Mouse (Mus musculus) midbrain, embryonic 10.5 days (tissue): Measurements from ENCODE around the gene Ankrd6. TPM values are rescaled to one million over a fixed set of nuclear protein-coding genes. Genes with fewer than 3 reads are reported as not detected.

ENCODE experiments used
- DNase-seq: peaks from one replicate; pipeline ENCODE4 v3.0.0-alpha.2; 2017; ENCODE audit warnings: low spot score
- H3K27ac ChIP-seq: fragments of 300-500 bp; sonication (generic); replicated peaks from 2 replicates; pipeline ENCODE4 v1.5.1; 2016; ENCODE audit warnings: mild to moderate bottlenecking
- H3K27me3 ChIP-seq: fragments of 300-500 bp; sonication (generic); 2 replicates; pipeline ENCODE4 v1.6.1; 2016; ENCODE audit warnings: low read depth, mild to moderate bottlenecking; ENCODE audit not compliant: poor library complexity, severe bottlenecking
- H3K36me3 ChIP-seq: fragments of 300-500 bp; sonication (generic); 2 replicates; pipeline ENCODE4 v1.6.1; 2016; ENCODE audit warnings: mild to moderate bottlenecking, moderate library complexity
- H3K4me1 ChIP-seq: fragments of 300-500 bp; sonication (generic); 2 replicates; pipeline ENCODE4 v1.6.1; 2016
- H3K4me3 ChIP-seq: fragments of 300-500 bp; sonication (generic); 2 replicates; pipeline ENCODE4 v1.5.1; 2016; ENCODE audit warnings: mild to moderate bottlenecking, moderate library complexity
- H3K9me3 ChIP-seq: fragments of 300-500 bp; sonication (generic); replicated peaks from 2 replicates; pipeline ENCODE4 v1.6.1; 2016; ENCODE audit warnings: mild to moderate bottlenecking
- WGBS: fragments of 180-500 bp; shearing (Covaris S2); methylation state at CpG from one replicate; pipeline ENCODE4 v1.1.7; 2016; 5-methylcytosine and 5-hydroxymethylcytosine counted together
- polyA plus RNA-seq: library from polyadenylated mRNA; unstranded; fragments of >200 nt; fragmentation: Nextera tagmentation; extraction: Ambion mirVana; gene quantifications from 2 replicates; pipeline ENCODE4 v1.2.1, GENCODE M21; 2016

The Ankrd6 gene
- polyA plus RNA-seq, 1 experiment from 2014 or later: 23.7 TPM

GRCm38 (mm10) chr4:32826925-32827324 is 123.7 kb downstream of the Ankrd6 start:
- Histone ChIP-seq H3K9me3 (no peaks in the 10 kb centered on the region), H3K4me1 (no peaks in the 10 kb centered on the region), H3K27ac (no peak overlapping the region), H3K36me3 (peaks cover 25% of the 10 kb centered on the region), H3K27me3 (no peaks in the 10 kb centered on the region), H3K4me3 (no peak overlapping the region)
- no peak for DNase-seq
- 74% methylated on average over 7 of the region's 7 CpGs for whole genome bisulfite sequencing

- Histone ChIP-seq H3K27ac (no peak overlapping the region), H3K4me1 (no peaks in the 10 kb centered on the region), H3K4me3 (no peak overlapping the region), H3K36me3 (peaks cover 48% of the 10 kb centered on the region), H3K27me3 (no peaks in the 10 kb centered on the region), H3K9me3 (no peaks in the 10 kb centered on the region)
- no peak for DNase-seq
- WGBS: 58% methylated on average over 8 of the region's 8 CpGs
Observed at GRCm38 (mm10) chr4:32824254-32824653, 126.4 kb downstream of the Ankrd6 start.

GRCm38 (mm10) chr4:32820676-32821075 is 130.0 kb downstream of the Ankrd6 start:
- H3K27ac ChIP-seq: no peak overlapping the region
- H3K4me1 ChIP-seq: peaks cover 4% of the 10 kb centered on the region; the same call in 1 of the 2 replicates
- H3K9me3 ChIP-seq: no peaks in the 10 kb centered on the region
- 94% methylated on average over 3 of the region's 3 CpGs for WGBS
- no peak for DNase-seq
- no peak overlapping the region for H3K4me3 ChIP-seq
- H3K27me3 ChIP-seq: no peaks in the 10 kb centered on the region
- H3K36me3 ChIP-seq: peaks cover 82% of the 10 kb centered on the region

DNA sequence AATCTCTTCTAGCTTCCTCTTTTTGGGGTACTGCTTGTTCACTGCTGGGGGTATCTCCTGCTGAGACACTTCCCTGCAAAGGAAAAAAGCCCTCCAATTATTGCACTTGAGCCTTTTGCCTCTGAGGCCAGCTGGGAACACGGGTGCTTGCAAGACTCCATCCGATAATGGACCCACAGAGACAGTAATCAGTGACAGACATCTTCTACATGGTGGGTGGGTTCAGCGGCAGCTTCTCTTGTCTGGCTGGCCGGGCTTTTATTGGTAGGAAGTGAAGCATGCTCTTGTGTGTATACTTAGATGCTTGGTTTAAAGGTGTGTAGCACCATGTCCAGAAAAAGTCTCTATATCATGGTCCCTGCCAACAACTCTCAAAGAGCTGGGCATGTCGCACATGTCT is 133.2 kb downstream of the Ankrd6 start:
- Histone ChIP-seq H3K9me3 (no peaks in the 10 kb centered on the region), H3K27me3 (no peaks in the 10 kb centered on the region), H3K4me1 (peaks cover 4% of the 10 kb centered on the region; the same call in 1 of the 2 replicates), H3K4me3 (no peak overlapping the region), H3K27ac (no peak overlapping the region), H3K36me3 (peaks cover 91% of the 10 kb centered on the region)
- WGBS: 80% methylated on average over 5 of the region's 5 CpGs
- DNase-seq: no peak

DNA sequence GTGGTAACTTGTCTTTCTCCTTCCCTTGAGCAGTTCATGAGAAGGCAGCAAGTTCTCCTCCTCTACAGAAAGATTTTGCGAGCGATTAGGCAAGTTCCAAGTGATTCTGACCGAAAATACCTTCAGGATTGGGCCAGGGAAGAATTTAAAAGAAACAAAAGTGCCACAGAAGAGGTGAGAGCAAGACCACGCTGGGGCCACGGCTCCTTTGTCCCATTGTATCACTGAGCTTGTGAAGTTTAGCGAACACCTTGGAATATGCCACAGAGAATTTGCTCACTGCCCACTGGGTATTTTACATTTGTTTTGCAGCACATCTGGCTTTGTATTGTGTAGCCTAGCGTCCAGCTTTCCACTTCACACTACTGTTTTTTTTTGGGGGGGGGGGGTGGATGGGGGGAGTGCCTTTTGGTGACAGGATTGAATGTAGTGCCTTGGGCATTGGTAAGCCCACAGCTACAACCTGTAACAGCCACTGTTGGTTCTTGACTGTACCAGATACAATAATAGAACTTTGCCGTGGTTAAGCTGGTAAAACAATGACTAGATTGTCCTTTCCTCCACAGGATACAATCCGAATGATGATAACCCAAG is 150.0 kb downstream of the Ankrd6 start:
- H3K9me3 ChIP-seq: 0 out of 2 replicates have a peak, but pooled peaks cover 2% of the 10 kb centered on the region
- WGBS: 16% methylated on average over 9 of the region's 9 CpGs
- H3K27ac ChIP-seq: peak overlapping the region; percentile 98
- H3K36me3 ChIP-seq: peaks cover 34% of the 10 kb centered on the region
- H3K4me3 ChIP-seq: peak overlapping the region; percentile 74
- no peaks in the 10 kb centered on the region for H3K27me3 ChIP-seq
- DNase-seq: no peak
- H3K4me1 ChIP-seq: peaks cover 11% of the 10 kb centered on the region

DNA sequence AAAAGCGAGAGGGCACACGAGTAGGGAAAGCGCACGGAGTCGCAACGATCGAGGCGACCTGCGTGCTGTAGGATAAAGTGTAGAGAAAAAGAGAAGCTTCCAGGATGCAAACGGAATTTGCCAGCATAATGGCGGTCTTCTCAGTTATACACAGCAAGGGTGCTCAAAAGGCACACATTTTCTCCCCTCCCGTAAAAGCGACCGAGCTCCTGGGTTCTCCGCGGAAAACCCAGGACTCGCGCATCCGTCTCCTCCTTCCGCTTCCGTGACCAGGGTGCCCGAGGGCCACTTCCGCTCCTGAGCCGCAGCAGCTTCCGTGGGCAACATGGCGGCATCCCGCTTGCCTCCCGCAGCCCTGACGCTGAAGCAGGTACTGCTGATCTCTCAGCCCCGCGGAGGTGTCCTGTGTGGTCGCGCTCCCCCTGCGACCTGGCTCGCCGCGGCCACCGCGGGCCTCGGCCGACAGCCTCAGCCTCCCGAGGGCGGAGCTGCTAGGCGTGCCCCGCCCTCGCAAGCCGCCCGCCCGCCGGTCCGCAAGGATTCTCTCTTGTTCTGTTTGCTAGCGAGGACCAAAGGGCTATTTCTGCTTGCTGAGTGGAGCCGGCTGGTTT is 150.6 kb downstream of the Ankrd6 start, which contains the start of gene Lyrm2:
Lyrm2 (plus strand) TSS at position 288 of the 611 bp plus-strand sequence.
- DNase-seq: peak; percentile 89
- under 1% methylated on average over 53 of the region's 53 CpGs for WGBS
- no peaks in the 10 kb centered on the region for H3K27me3 ChIP-seq
- H3K4me1 ChIP-seq: peaks cover 11% of the 10 kb centered on the region
- H3K36me3 ChIP-seq: peaks cover 28% of the 10 kb centered on the region
- peak within 1 kb of the TSS; percentile 98 for H3K27ac ChIP-seq
- peak within 1 kb of the TSS; percentile 74 for H3K4me3 ChIP-seq
- 0 out of 2 replicates have a peak, but pooled peaks cover 2% of the 10 kb centered on the region for H3K9me3 ChIP-seq

- WGBS: 96% methylated on average over 4 of the region's 4 CpGs
- 0 out of 2 replicates have a peak, but pooled peaks cover 2% of the 10 kb centered on the region for H3K9me3 ChIP-seq
- peaks cover 11% of the 10 kb centered on the region for H3K4me1 ChIP-seq
- DNase-seq: no peak
- H3K4me3 ChIP-seq: peak overlapping the region; percentile 74; the same call in 1 of the 2 replicates
- no peaks in the 10 kb centered on the region for H3K27me3 ChIP-seq
- peaks cover 17% of the 10 kb centered on the region for H3K36me3 ChIP-seq
- no peak overlapping the region for H3K27ac ChIP-seq
Observed at GRCm38 (mm10) chr4:32798976-32799375, 151.7 kb downstream of the Ankrd6 start.

GRCm38 (mm10) chr4:32789020-32789419 is 161.6 kb downstream of the Ankrd6 start:
- Histone ChIP-seq H3K4me1 (no peaks in the 10 kb centered on the region), H3K27me3 (no peaks in the 10 kb centered on the region), H3K27ac (no peak overlapping the region), H3K9me3 (peaks cover 12% of the 10 kb centered on the region; the same call in 1 of the 2 replicates), H3K36me3 (peaks cover 7% of the 10 kb centered on the region), H3K4me3 (no peak overlapping the region)
- 84% methylated on average over 4 of the region's 4 CpGs for WGBS
- DNase-seq: no peak

DNA sequence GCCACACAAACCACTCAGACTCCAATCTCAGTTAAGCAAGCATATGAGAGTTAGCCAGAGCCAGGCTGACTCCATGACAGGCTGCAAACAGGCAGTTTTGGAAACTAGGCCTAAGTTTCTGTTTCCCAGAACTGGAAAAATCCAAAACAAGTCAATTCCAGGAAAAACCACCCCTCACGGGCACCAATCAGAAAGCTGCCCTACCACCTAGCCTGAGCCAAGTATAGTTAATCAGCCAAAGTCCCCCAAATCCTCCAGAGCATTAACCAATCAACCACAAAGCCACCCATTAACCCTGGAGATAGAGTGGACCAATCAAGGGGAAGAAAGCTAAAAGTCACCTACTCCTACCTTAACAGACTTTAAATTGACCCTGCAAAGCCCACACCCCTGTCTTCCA is 163.5 kb downstream of the Ankrd6 start:
- no peak for DNase-seq
- Histone ChIP-seq H3K4me1 (no peaks in the 10 kb centered on the region), H3K27ac (no peak overlapping the region), H3K36me3 (peaks cover 7% of the 10 kb centered on the region), H3K9me3 (peaks cover 13% of the 10 kb centered on the region; the same call in 1 of the 2 replicates), H3K27me3 (no peaks in the 10 kb centered on the region), H3K4me3 (no peak overlapping the region)
- 94% methylated on average over 1 of the region's 1 CpGs for WGBS

DNA sequence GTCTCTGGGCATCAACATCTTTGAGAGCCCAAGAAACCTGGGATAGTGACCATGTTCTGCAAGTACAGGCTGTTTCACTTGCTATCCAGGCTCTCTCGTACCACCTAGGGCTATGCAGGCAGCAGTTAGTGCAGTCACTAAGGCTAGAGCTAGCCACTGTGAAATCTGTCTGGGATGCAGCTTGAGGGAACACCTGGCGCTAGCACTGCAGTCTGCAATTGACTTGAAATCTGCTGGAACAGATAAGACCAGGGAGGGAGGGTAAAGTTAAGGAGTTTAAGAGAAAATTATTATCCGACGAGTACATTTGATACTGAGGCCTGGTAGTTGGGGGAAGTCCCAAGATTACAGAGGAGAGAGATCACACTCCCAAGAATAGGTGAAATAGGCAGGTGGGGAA is 170.6 kb downstream of the Ankrd6 start:
- H3K36me3 ChIP-seq: peaks cover 63% of the 10 kb centered on the region
- H3K4me3 ChIP-seq: no peak overlapping the region
- 96% methylated on average over 4 of the region's 4 CpGs for WGBS
- no peak for DNase-seq
- H3K27ac ChIP-seq: no peak overlapping the region
- no peaks in the 10 kb centered on the region for H3K4me1 ChIP-seq
- peaks cover 13% of the 10 kb centered on the region; the same call in 1 of the 2 replicates for H3K9me3 ChIP-seq
- no peaks in the 10 kb centered on the region for H3K27me3 ChIP-seq

- Histone ChIP-seq H3K4me1 (no peaks in the 10 kb centered on the region), H3K27ac (no peak overlapping the region), H3K27me3 (no peaks in the 10 kb centered on the region), H3K9me3 (no peaks in the 10 kb centered on the region), H3K36me3 (peaks cover 97% of the 10 kb centered on the region), H3K4me3 (no peak overlapping the region)
- DNase-seq: no peak
- WGBS: 93% methylated on average over 7 of the region's 7 CpGs
Observed at GRCm38 (mm10) chr4:32770284-32770810, 180.3 kb downstream of the Ankrd6 start.

DNA sequence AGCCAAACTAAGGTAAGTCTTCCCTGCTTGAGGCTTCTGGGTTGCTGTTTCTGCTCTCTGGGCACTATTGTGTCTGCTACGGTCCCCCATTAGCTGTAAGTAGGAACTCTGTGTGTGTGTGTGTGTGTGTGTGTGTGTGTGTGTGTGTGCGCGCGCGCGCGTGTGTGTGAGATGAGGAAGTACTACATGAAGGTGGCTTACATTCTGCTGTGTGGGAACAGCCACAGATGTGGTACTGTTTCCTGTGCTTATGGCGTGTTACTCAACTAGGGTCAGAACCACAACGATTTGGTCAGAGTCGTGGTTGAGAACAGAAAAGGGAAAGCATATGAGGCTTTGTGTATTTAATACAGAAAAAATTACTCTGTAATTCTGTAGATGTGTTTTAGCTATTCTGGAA is 182.6 kb downstream of the Ankrd6 start:
- Histone ChIP-seq H3K27me3 (no peaks in the 10 kb centered on the region), H3K4me3 (no peak overlapping the region), H3K36me3 (peaks cover 95% of the 10 kb centered on the region), H3K4me1 (no peaks in the 10 kb centered on the region), H3K27ac (no peak overlapping the region), H3K9me3 (no peaks in the 10 kb centered on the region)
- DNase-seq: no peak
- 98% methylated on average over 10 of the region's 10 CpGs for WGBS

- H3K4me1 ChIP-seq: no peaks in the 10 kb centered on the region
- no peaks in the 10 kb centered on the region for H3K9me3 ChIP-seq
- no peak overlapping the region for H3K27ac ChIP-seq
- H3K27me3 ChIP-seq: no peaks in the 10 kb centered on the region
- no peak overlapping the region for H3K4me3 ChIP-seq
- H3K36me3 ChIP-seq: peaks cover 95% of the 10 kb centered on the region
- DNase-seq: no peak
- WGBS: 95% methylated on average over 7 of the region's 7 CpGs
Observed at GRCm38 (mm10) chr4:32767471-32767870, 183.2 kb downstream of the Ankrd6 start.
